Mouse (Mus musculus) kidney, postnatal 36 days (tissue): ENCODE data around the gene Adamts12.

Experiments
- DNase-seq, 2 experiments: peaks; one replicate each; pipeline ENCODE4 v3.0.0; 2021 to 2022; ENCODE audit warnings: mixed read lengths in 2 of 2

Gene Adamts12

DNA sequence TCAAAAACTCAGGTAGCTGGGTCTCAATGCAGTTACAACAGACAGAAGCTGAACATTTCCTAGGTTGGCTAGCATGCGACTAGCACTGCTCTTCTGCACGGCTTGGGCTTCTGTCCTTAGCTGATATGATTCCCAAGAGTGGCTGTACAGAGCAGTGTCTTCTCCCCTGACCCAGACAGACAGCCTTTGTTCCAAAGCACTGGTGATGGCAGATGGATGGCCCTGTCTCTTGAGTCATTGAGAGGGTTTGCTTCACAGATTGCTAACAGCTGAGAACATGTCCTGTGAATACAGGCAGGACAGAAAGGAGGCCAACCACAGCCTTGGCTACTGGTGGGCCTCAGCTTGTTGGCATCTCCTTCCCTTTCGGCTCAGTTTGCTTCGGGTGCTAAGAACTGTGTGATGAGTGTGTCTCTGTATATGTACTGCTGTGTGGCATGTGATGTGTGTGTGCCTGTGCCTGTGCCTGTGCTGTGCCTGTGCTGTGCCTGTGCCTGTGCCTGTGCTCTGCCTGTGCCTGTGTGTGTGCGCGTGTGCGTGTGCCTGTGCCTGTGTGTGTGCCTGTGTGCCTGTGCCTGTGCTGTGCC lies 109.4 kb downstream of the Adamts12 start:
- DNase-seq: no peak

DNA sequence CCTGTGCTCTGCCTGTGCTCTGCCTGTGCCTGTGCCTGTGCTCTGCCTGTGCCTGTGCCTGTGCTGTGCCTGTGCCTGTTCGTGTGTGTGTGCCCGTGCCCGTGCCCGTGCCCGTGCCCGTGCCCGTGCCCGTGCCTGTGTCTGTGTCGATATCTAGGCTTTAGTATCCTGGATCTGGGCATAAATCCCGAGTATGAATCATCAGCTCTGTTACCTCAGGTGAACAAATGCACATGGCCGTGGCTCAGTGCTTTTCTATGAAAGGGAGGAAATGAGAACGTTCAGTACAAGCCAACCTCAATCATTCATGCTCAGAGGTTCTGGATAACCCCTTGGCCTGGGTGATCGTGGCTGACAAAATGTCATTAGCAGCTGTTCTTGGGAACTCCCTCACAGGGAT lies 110.3 kb downstream of the Adamts12 start:
- DNase-seq: no peak

DNA sequence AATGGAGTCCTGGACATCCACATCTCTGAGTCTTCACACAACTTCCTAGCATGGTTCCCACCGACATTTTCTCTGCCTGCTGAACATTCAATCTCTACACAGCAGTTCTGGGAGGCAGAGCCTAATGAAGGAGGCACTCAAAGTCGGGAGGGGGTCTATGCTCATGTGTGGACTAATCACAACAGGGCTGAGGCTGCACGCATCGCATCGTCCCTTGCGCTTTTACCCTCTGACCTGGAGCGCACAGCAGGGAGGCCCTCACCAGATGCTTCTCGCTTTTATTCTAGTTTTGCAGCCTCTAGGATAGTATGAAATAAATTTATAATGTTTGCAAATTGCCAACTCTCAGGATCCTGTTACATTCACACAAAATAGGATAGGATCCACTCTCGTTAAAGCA lies 112.9 kb downstream of the Adamts12 start:
- no peak for DNase-seq

- DNase-seq: no peak
Measured at GRCm38 (mm10) chr15:11179751-11180169, 115.2 kb downstream of the Adamts12 start.

GRCm38 (mm10) chr15:11186711-11187110 lies 122.1 kb downstream of the Adamts12 start:
- DNase-seq: peak; percentile 12 to 65

- DNase-seq: peak in 1 of 2 experiments; percentile 27
Measured at GRCm38 (mm10) chr15:11190447-11190846, 125.9 kb downstream of the Adamts12 start.

GRCm38 (mm10) chr15:11192762-11193161 lies 128.2 kb downstream of the Adamts12 start:
- DNase-seq: no peak

DNA sequence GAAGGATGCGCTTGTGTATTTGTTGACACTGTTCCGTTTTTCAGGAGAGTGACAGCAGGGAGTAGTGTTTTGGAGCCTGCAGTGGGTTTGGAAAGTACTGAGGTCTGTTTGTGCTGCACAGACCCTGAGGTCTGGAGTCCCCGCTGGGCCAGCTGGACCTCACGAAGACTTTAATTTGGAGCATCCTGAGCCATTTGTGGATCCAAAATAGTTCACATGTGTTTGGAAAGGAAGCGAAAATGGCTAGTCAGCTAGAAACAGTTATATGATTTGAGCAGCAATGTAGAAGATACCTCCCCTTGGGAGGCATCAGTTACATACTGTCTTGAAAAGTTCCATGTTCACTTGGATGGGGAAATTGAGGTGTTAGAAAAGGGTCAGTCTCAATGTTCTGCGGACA lies 132.5 kb downstream of the Adamts12 start:
- DNase-seq: no peak

DNA sequence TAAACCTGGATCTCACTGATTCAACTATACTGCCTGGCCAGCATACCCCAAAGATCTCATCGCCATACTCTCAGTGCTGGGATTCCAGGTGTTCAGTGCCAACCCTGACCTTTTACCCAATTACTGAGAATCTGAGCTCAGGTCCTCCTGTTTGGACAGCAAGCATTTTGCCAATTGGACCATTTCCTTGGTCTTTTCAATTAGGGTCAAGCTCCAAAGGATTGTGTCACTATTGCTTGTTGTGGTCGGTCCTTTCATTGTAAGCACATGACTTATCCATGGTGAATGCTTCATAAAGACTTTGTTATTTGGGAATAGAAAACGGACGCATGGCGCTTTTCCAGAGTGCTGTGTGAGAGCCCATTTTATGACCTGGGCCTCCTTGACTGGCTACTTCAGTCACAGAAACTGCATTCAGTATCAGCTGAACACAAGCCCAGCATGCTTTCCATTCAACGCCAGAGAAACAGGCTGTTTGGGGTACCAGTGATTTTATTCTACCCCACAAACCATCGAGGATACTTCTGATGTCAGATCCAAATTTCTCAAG lies 133.7 kb downstream of the Adamts12 start:
- no peak for DNase-seq

DNA sequence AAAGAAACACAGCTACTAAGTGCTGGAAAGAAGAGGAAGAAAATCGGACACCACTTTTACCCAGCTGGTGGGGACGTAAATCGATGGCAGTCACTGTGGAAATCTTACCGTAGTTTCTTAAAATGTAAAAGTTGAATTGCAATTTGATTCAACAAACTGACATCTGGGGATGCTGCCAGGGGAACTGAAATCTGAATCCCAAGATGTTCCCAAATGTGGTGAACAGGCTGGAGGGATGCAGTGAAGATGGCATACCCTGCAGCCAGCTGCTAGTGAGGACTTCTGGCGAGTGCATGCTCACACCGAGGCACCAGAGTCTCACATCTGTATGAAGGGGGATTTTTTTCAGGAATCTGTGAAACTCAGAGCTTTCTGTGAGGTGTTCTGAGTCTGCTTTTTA lies 138.5 kb downstream of the Adamts12 start:
- DNase-seq: no peak

- DNase-seq: no peak
Measured at GRCm38 (mm10) chr15:11204934-11205333, 140.3 kb downstream of the Adamts12 start.

DNA sequence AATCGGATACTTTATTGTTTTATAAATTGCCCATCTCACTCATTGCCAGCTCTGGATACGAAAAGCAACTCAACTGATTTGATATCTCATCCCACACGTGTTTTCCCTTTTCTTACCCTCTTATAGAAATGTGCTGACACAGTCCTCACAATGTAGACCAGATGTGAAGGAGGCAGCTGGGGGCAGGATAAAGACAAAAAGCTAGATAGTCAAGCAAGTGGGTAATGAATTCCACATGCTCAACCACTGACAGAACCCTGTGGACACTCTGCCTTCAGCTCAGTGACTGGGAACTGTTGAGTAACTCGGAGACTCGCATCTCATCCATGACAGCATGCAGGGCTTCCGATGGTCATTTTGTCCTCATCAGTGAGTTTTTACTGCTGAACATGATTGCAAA lies 146.4 kb downstream of the Adamts12 start:
- DNase-seq: no peak

- no peak for DNase-seq
Measured at GRCm38 (mm10) chr15:11233906-11234632, 169.5 kb downstream of the Adamts12 start.

DNA sequence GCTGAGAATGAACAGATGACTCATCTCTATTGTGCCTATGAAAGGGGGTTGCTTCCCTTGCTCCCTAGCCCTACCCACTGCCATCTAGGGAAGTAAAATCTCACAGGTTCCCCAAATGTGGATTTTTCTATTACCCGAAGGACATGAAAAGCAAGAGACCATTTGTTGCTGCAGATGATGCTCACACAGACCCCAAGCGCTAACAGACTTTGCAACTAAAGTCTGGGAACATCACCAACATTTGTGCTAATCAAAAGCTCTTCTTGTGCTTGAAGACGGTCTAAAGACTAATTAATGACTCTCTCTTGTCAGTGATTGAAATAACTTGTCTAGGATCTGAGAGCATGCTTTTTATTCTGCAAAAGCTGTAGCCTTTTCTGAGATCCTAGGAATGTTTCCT lies 175.8 kb downstream of the Adamts12 start:
- no peak for DNase-seq

DNA sequence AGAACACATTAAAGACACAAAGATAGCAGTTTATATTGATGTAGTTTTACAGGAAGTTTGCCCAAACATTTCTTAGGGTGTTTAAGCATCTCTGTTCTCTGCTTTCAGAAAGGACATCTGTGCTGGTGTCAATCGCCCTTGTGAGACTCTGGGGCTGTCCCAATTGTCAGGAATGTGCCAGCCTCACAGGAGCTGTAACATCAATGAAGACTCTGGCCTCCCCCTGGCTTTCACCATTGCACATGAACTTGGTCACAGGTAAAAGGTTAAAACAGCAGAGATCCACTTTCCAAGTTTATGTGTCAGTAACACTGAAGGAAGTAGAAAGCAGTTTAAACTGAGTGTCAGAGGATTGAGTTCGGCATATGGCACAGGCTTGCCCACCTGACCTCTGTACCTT lies 176.7 kb downstream of the Adamts12 start:
- DNase-seq: no peak

DNA sequence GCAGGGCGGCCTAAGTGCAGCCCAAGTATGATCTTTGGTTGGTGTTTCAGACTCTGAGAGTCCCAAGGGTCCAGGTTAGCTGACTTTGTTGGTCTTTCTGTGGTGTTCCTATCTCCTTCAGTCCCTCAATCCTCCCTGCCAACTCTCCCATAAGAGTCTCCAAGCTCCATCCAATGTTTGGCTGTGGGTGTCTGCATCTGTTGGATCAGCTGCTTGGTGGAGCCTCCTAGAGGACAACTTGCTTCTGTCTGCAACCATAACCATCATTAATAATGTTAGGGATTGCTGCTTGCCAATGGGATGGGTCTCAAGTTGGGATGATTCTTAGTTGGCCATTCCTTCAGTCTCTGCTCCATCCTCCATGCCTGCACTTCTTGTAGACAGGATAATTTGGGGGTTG lies 181.8 kb downstream of the Adamts12 start:
- no peak for DNase-seq

GRCm38 (mm10) chr15:11279273-11280080 lies 214.9 kb downstream of the Adamts12 start:
- DNase-seq: peak in 1 of 2 experiments; percentile 13

GRCm38 (mm10) chr15:11280689-11281264 lies 216.2 kb downstream of the Adamts12 start:
- DNase-seq: no peak

DNA sequence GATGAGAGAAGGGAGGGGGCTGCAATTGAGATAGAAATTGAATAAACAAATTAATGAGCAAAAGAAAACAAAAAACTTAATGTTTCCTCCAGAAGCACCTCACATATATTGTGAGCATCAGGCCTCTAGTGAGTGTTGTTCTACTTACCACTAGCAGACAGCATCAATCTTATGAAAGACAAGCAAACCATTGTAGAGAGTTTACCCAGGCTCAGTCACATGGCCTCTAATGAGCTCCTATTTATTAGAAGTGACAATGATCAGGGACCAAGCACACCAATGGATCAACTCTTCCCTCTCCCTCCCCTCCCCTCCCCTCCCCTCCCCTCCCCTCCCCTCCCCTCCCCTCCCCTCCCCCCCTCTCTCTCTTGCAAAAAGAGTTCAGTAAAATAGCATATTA lies 218.6 kb downstream of the Adamts12 start:
- no peak for DNase-seq

DNA sequence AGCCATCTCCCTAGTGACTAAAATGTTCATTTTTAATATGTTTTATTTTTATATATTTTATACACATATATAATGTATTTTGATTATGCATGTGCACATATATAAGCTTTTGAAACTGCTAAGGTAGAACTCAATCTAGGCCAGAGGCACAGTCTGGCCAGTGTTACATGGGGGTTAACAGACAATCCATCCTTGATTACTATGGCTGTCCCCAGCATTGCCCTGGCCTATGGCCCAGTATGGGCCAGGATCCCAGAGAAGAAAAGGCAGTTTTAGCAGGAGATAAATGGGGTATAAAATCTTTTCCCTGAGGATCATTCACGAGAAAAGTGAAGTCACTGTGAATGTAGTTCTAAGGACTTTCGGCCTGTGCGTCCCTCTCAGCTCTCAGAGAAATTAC lies 223.2 kb downstream of the Adamts12 start:
- no peak for DNase-seq

GRCm38 (mm10) chr15:11292246-11292645 lies 227.7 kb downstream of the Adamts12 start:
- no peak for DNase-seq

DNA sequence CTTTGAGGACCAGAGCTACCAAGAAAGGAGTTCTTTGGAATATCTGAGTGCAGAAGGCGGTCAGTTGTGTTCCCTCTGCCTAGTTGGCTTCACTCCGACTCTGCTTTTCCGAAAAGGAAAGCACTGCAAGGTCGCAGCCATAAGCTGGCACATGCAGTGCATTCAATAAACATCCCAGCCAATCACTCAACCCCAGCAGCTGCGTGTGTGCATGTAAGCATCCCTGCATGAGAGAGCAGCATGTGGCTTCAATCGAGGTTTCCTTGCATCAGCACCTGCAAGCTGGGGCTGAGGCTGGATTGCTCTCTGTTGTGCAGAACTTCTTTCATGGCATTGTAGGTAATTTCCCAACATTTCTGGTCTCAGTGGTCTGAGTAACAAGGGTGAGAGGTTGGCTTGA lies 230.4 kb downstream of the Adamts12 start:
- no peak for DNase-seq

GRCm38 (mm10) chr15:11297960-11298359 lies 233.4 kb downstream of the Adamts12 start:
- no peak for DNase-seq
